Mouse (Mus musculus) C2C12 (cell line): ENCODE measurements around the gene Gm21981.

Experiments used
- CTCF ChIP-seq: IDR thresholded peaks from one replicate; pipeline ENCODE4 v1.5.1; 2011; ENCODE audit not compliant: control insufficient read depth, insufficient read depth, insufficient read length
- MAX ChIP-seq: IDR thresholded peaks from one replicate; pipeline ENCODE4 v1.6.1; 2011; ENCODE audit warnings: mild to moderate bottlenecking, control low read depth
- MYOD1 ChIP-seq: IDR thresholded peaks from one replicate; pipeline ENCODE4 v1.6.1; 2011; ENCODE audit warnings: low read depth; ENCODE audit not compliant: control insufficient read depth, insufficient read length
- MYOG ChIP-seq: IDR thresholded peaks from one replicate; pipeline ENCODE4 v1.6.1; 2011; ENCODE audit not compliant: control insufficient read depth, insufficient read length; ENCODE audit errors: extremely low read depth
- USF1 ChIP-seq: IDR thresholded peaks from one replicate; pipeline ENCODE4 v1.6.1; 2011; ENCODE audit warnings: low read depth, mild to moderate bottlenecking, control low read depth, moderate library complexity

- TF ChIP-seq CTCF: no peak
- TF ChIP-seq USF1: no peak
- no peak for TF ChIP-seq MYOD1
- no peak for TF ChIP-seq MAX
- no peak for TF ChIP-seq MYOG
These were observed 18.8 kb upstream of the Gm21981 start for GRCm38 (mm10) chr17:47712889-47713571.
